Mouse (Mus musculus): ENCODE results near the gene Mrgprd. TPM values are rescaled to one million over a fixed set of nuclear protein-coding genes. Genes with fewer than 3 reads are reported as not detected.

Mrgprd gene
- not detected in 2 replicates for polyA plus RNA-seq (2012; ENCODE audit: low replicate concordance)

GRCm38 (mm10) chr7:145314785-145315411 lies at the start of gene Mrgprd:
Mrgprd (plus strand) TSS chr7:145314835.

GRCm38 (mm10) chr7:145283487-145284187 lies 31.0 kb upstream of the Mrgprd start, which contains the start of gene Tpcn2:
Tpcn2 (minus strand) TSS chr7:145284011.

DNA sequence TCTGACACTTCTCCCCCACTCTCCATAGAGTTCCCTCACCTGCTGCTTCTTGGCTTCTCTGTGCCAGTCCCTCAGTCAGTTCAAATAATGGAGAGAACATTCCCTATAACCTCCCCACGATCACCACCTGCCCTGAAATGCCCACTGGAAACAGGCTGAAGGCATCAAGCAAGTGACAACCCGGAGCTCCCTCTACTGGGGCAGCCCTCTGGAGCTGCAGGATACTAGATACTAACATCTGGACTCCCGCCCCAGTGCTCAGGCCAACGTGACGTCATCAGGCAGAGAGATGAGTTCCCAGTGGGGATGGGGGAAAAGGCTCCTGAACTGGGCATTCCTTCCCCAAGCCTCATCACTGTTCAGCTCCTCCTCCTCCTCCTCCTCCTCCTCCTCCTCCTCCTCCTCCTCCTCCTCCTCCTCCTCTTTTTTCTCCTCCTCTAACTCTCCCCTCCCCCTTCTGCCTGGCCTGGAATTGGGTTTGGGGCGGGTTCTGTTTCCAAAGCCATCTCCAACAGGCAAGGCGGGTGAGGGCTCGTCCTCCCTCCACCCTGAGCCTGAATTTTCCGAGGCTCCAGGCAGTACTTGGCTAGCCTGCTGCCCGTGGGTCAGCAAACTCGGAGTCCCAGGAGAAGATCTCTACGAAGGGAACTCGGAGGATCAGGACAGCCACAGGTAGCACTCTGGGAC lies 14.2 kb upstream of the Mrgprd start, which contains the start of gene Mrgprf:
Gene Mrgprf, plus strand, starts transcription at position 508 of the 687 bp plus-strand sequence.

Other genes with a start within 250 kb of the Mrgprd start
- gene 1810010D01Rik, start 106.7 kb upstream of the Mrgprd start, polyA plus RNA-seq (2012; ENCODE audit: low replicate concordance), result 0.34 and 0.63 TPM in 2 replicates
- gene Tpcn2, start 30.8 kb upstream of the Mrgprd start, polyA plus RNA-seq (2012; ENCODE audit: low replicate concordance), result 3.0 and 4.4 TPM in 2 replicates
- 0.10 TPM in 1 of 2 replicates, not detected in the other for gene Mrgprf, start 14.0 kb upstream of the Mrgprd start, polyA plus RNA-seq (2012; ENCODE audit: low replicate concordance)